Mouse (Mus musculus) forebrain, embryonic 14.5 days (tissue): ENCODE data around the gene Mocs1. TPM values are rescaled to one million over a fixed set of nuclear protein-coding genes. Genes with fewer than 3 reads are reported as not detected.

ENCODE experiments used
- ATAC-seq: fragments of 200-750 bp; cut with Nextera tagmentation; 2 replicates; pipeline ENCODE4 v1.8.0; 2017; ENCODE audit warnings: mild to moderate bottlenecking, moderate library complexity
- DNase-seq: peaks from one replicate; pipeline ENCODE4 v3.0.0-alpha.2; 2015; ENCODE audit warnings: low spot score
- H3K27ac ChIP-seq: fragments of 300-500 bp; sonication (generic); 2 replicates; pipeline ENCODE4 v1.5.1; 2014; ENCODE audit warnings: low read depth, mild to moderate bottlenecking, control low read depth, low read length, moderate library complexity
- H3K27me3 ChIP-seq: fragments of 300-500 bp; sonication (generic); replicated peaks from 2 replicates; pipeline ENCODE4 v1.6.1; 2014; ENCODE audit warnings: low read length, control low read depth, mixed read lengths; ENCODE audit not compliant: control insufficient read depth, insufficient read depth
- H3K36me3 ChIP-seq: fragments of 300-500 bp; sonication (generic); 2 replicates; pipeline ENCODE4 v1.6.1; 2014; ENCODE audit warnings: low read length, control low read depth; ENCODE audit not compliant: control insufficient read depth, insufficient read depth
- H3K4me1 ChIP-seq: fragments of 300-500 bp; sonication (generic); 2 replicates; pipeline ENCODE4 v1.6.1; 2014; ENCODE audit warnings: antibody characterized with exemption, low read length, control low read depth; ENCODE audit not compliant: control insufficient read depth, insufficient read depth
- H3K4me2 ChIP-seq: fragments of 300-500 bp; sonication (generic); 2 replicates; pipeline ENCODE4 v1.6.1; 2014; ENCODE audit warnings: mild to moderate bottlenecking, control low read depth, low read length
- H3K4me3 ChIP-seq: fragments of 300-500 bp; sonication (generic); 2 replicates; pipeline ENCODE4 v1.5.1; 2014; ENCODE audit warnings: low read depth, low read length, control low read depth
- H3K9ac ChIP-seq: fragments of 300-500 bp; sonication (generic); 2 replicates; pipeline ENCODE4 v1.6.1; 2014; ENCODE audit warnings: mild to moderate bottlenecking, low read length, control low read depth, moderate library complexity
- H3K9me3 ChIP-seq: fragments of 300-500 bp; sonication (generic); replicated peaks from 2 replicates; pipeline ENCODE4 v1.6.1; 2016; ENCODE audit warnings: low read length, control low read depth, mixed read lengths; ENCODE audit not compliant: control insufficient read depth
- WGBS: fragments of 180-500 bp; shearing (Covaris S2); extraction: QIAGEN DNeasy Blood & Tissue Kit; methylation state at CpG from one replicate; pipeline ENCODE4 v1.1.7; 2014; 5-methylcytosine and 5-hydroxymethylcytosine counted together
- polyA plus RNA-seq: library from polyadenylated mRNA; unstranded; fragments of >200 nt; fragmentation: Nextera tagmentation; extraction: Ambion mirVana; gene quantifications from 2 replicates; pipeline ENCODE4 v1.2.1, GENCODE M21; 2014

Mocs1 gene
- polyA plus RNA-seq, 1 experiment from 2014 or later: 3.6 TPM

- no peaks in the 10 kb centered on the region for H3K4me1 ChIP-seq
- no peak overlapping the region for H3K27ac ChIP-seq
- no peaks in the 10 kb centered on the region for H3K9me3 ChIP-seq
- DNase-seq (no peak), ATAC-seq (no peak)
- no peak overlapping the region for H3K4me3 ChIP-seq
- H3K9ac ChIP-seq: no peak overlapping the region
- no peak overlapping the region for H3K4me2 ChIP-seq
- H3K36me3 ChIP-seq: no peaks in the 10 kb centered on the region
- no peaks in the 10 kb centered on the region for H3K27me3 ChIP-seq
- 90% methylated on average over 4 of the region's 4 CpGs for WGBS
Observed at GRCm38 (mm10) chr17:49477370-49477769, 49.2 kb downstream of the Mocs1 start.

GRCm38 (mm10) chr17:49481876-49482275 is 53.7 kb downstream of the Mocs1 start:
- WGBS: 83% methylated on average over 3 of the region's 3 CpGs
- Histone ChIP-seq H3K4me2 (no peak overlapping the region), H3K27me3 (no peaks in the 10 kb centered on the region), H3K9me3 (no peaks in the 10 kb centered on the region), H3K4me1 (no peaks in the 10 kb centered on the region), H3K27ac (no peak overlapping the region), H3K36me3 (no peaks in the 10 kb centered on the region), H3K4me3 (no peak overlapping the region), H3K9ac (no peak overlapping the region)
- ATAC-seq (no peak), DNase-seq (no peak)

GRCm38 (mm10) chr17:49484435-49484834 is 56.3 kb downstream of the Mocs1 start:
- Histone ChIP-seq H3K9me3 (no peaks in the 10 kb centered on the region), H3K27ac (no peak overlapping the region), H3K27me3 (no peaks in the 10 kb centered on the region), H3K9ac (no peak overlapping the region), H3K4me2 (no peak overlapping the region), H3K4me3 (no peak overlapping the region), H3K4me1 (no peaks in the 10 kb centered on the region), H3K36me3 (no peaks in the 10 kb centered on the region)
- ATAC-seq: no peak
- no peak for DNase-seq
- WGBS: 80% methylated on average over 3 of the region's 3 CpGs

- Histone ChIP-seq H3K9me3 (no peaks in the 10 kb centered on the region), H3K9ac (no peak overlapping the region), H3K27me3 (no peaks in the 10 kb centered on the region), H3K4me3 (no peak overlapping the region), H3K4me1 (no peaks in the 10 kb centered on the region), H3K36me3 (no peaks in the 10 kb centered on the region), H3K4me2 (no peak overlapping the region), H3K27ac (no peak overlapping the region)
- ATAC-seq: no peak
- WGBS: 85% methylated on average over 5 of the region's 5 CpGs
- no peak for DNase-seq
Observed at GRCm38 (mm10) chr17:49489098-49489497, 60.9 kb downstream of the Mocs1 start.

- WGBS: 92% methylated on average over 4 of the region's 4 CpGs
- Histone ChIP-seq H3K27ac (no peak overlapping the region), H3K9ac (no peak overlapping the region), H3K4me3 (no peak overlapping the region), H3K9me3 (no peaks in the 10 kb centered on the region), H3K27me3 (no peaks in the 10 kb centered on the region), H3K4me2 (no peak overlapping the region), H3K36me3 (no peaks in the 10 kb centered on the region), H3K4me1 (no peaks in the 10 kb centered on the region)
- no peak for ATAC-seq
- DNase-seq: no peak
Observed at GRCm38 (mm10) chr17:49493276-49493675, 65.1 kb downstream of the Mocs1 start.

GRCm38 (mm10) chr17:49498169-49498568 is 70.0 kb downstream of the Mocs1 start:
- DNase-seq: peak; percentile 16
- no peak for ATAC-seq
- Histone ChIP-seq H3K9me3 (no peaks in the 10 kb centered on the region), H3K27me3 (no peaks in the 10 kb centered on the region), H3K4me2 (no peak overlapping the region), H3K4me1 (no peaks in the 10 kb centered on the region), H3K4me3 (no peak overlapping the region), H3K27ac (no peak overlapping the region), H3K36me3 (no peaks in the 10 kb centered on the region), H3K9ac (no peak overlapping the region)
- WGBS: 44% methylated on average over 3 of the region's 3 CpGs

GRCm38 (mm10) chr17:49499635-49500034 is 71.5 kb downstream of the Mocs1 start:
- Histone ChIP-seq H3K4me2 (no peak overlapping the region), H3K27me3 (no peaks in the 10 kb centered on the region), H3K9ac (no peak overlapping the region), H3K36me3 (no peaks in the 10 kb centered on the region), H3K27ac (no peak overlapping the region), H3K9me3 (no peaks in the 10 kb centered on the region), H3K4me1 (no peaks in the 10 kb centered on the region), H3K4me3 (no peak overlapping the region)
- ATAC-seq (no peak), DNase-seq (no peak)
- 82% methylated on average over 2 of the region's 2 CpGs for WGBS

GRCm38 (mm10) chr17:49500234-49500633 is 72.1 kb downstream of the Mocs1 start:
- no peaks in the 10 kb centered on the region for H3K9me3 ChIP-seq
- no peak overlapping the region for H3K27ac ChIP-seq
- ATAC-seq: no peak
- H3K4me1 ChIP-seq: no peaks in the 10 kb centered on the region
- no peak overlapping the region for H3K4me3 ChIP-seq
- H3K36me3 ChIP-seq: no peaks in the 10 kb centered on the region
- no peak overlapping the region for H3K9ac ChIP-seq
- WGBS: 76% methylated on average over 2 of the region's 2 CpGs
- no peak for DNase-seq
- H3K27me3 ChIP-seq: no peaks in the 10 kb centered on the region
- no peak overlapping the region for H3K4me2 ChIP-seq

GRCm38 (mm10) chr17:49503246-49503900 is 75.2 kb downstream of the Mocs1 start:
- H3K9me3 ChIP-seq: no peaks in the 10 kb centered on the region
- no peak overlapping the region for H3K4me2 ChIP-seq
- WGBS: 88% methylated on average over 6 of the region's 6 CpGs
- no peaks in the 10 kb centered on the region for H3K4me1 ChIP-seq
- no peak overlapping the region for H3K4me3 ChIP-seq
- ATAC-seq (no peak), DNase-seq (no peak)
- no peaks in the 10 kb centered on the region for H3K36me3 ChIP-seq
- no peak overlapping the region for H3K9ac ChIP-seq
- no peak overlapping the region for H3K27ac ChIP-seq
- no peaks in the 10 kb centered on the region for H3K27me3 ChIP-seq
